Mouse (Mus musculus): ENCODE data around the gene Atg9a. TPM values are rescaled to one million over a fixed set of nuclear protein-coding genes. Genes with fewer than 3 reads are reported as not detected.

The Atg9a gene
- polyA plus RNA-seq, 1 experiment from 2014 or later = 28.3 TPM

GRCm38 (mm10) chr1:75185495-75185894, 6.5 kb downstream of the Atg9a start:
- 91% methylated on average over 11 of the region's 11 CpGs for WGBS

GRCm38 (mm10) chr1:75182160-75182559, 9.8 kb downstream of the Atg9a start:
- peaks cover 32% of the 10 kb centered on the region for H3K36me3 ChIP-seq (ENCODE audit: insufficient read depth, low read length)
- TF ChIP-seq CTCF (IDR thresholded peaks at IDR 0.05) (peak; percentile 32), EP300 (IDR thresholded peaks at IDR 0.05) (no peak)
- H3K9me3 ChIP-seq (ENCODE audit: low read length) = no peaks in the 10 kb centered on the region
- no peak overlapping the region for H3K4me2 ChIP-seq (replicated peaks; ENCODE audit: low read depth, low read length)
- H3K27me3 ChIP-seq (replicated peaks; ENCODE audit: insufficient read depth, low read length) = no peaks in the 10 kb centered on the region
- no peak overlapping the region for H3K9ac ChIP-seq (replicated peaks; ENCODE audit: low read depth)
- no peaks in the 10 kb centered on the region; the same call in none of the 2 replicates for H3K4me1 ChIP-seq (ENCODE audit: insufficient read depth, low read depth, low read length)
- H3K4me3 ChIP-seq (ENCODE audit: low read depth, low read length) = no peak overlapping the region
- ATAC-seq = no peak
- H3K27ac ChIP-seq (ENCODE audit: low read length) = no peak overlapping the region
- no peak for DNase-seq (ENCODE audit: low spot score)
- 79% methylated on average over 4 of the region's 4 CpGs for WGBS

More at GRCm38 (mm10) chr1:75185495-75185894, 6.5 kb downstream of the Atg9a start:
- ATAC-seq (no peak), DNase-seq (ENCODE audit: low spot score) (no peak)
- Histone ChIP-seq H3K4me3 (ENCODE audit: low read depth, low read length) (no peak overlapping the region), H3K27me3 (replicated peaks; ENCODE audit: insufficient read depth, low read length) (no peaks in the 10 kb centered on the region), H3K9ac (replicated peaks; ENCODE audit: low read depth) (no peak overlapping the region), H3K27ac (ENCODE audit: low read length) (no peak overlapping the region), H3K4me2 (replicated peaks; ENCODE audit: low read depth, low read length) (no peak overlapping the region), H3K4me1 (ENCODE audit: insufficient read depth, low read depth, low read length) (peaks cover 3% of the 10 kb centered on the region; the same call in 1 of the 2 replicates), H3K9me3 (ENCODE audit: low read length) (no peaks in the 10 kb centered on the region), H3K36me3 (ENCODE audit: insufficient read depth, low read length) (peaks cover 32% of the 10 kb centered on the region)
- TF ChIP-seq CTCF (IDR thresholded peaks at IDR 0.05) (no peak), EP300 (IDR thresholded peaks at IDR 0.05) (no peak)

DNA sequence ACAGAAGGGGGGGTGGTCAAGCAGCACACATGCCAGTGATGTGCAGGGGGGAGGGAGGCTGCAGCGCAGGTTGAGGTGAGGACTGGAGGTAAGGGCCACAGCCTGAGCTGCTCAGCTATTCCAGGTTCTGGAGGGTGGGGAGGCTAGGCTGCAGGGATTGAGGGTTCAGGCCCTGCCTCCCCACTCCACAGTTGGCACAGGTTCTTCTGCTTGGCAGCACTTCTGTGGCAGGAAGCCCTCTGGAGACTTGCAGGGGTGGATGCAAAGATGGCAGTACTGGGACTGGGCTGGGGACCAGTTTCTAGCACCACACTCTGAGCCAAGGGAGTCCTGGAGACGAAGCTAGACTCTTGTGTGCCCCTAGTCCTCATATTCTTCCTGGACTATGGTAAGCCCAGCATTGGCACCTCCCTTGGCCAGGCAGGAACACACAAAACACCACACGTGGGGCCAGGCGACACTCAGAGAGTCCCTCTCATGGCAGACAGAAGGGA, 10.6 kb downstream of the Atg9a start:
- no peak for ATAC-seq

GRCm38 (mm10) chr1:75180741-75181140, 11.3 kb downstream of the Atg9a start:
- no peaks in the 10 kb centered on the region; the same call in none of the 2 replicates for H3K4me1 ChIP-seq (ENCODE audit: insufficient read depth, low read depth, low read length)
- no peaks in the 10 kb centered on the region for H3K27me3 ChIP-seq (replicated peaks; ENCODE audit: insufficient read depth, low read length)
- H3K4me2 ChIP-seq (replicated peaks; ENCODE audit: low read depth, low read length) = peak overlapping the region; percentile 92
- DNase-seq (ENCODE audit: low spot score) (no peak), ATAC-seq (no peak)
- 23% methylated on average over 6 of the region's 7 CpGs for WGBS
- no peaks in the 10 kb centered on the region for H3K9me3 ChIP-seq (ENCODE audit: low read length)
- no peak overlapping the region for H3K9ac ChIP-seq (replicated peaks; ENCODE audit: low read depth)
- peaks cover 28% of the 10 kb centered on the region for H3K36me3 ChIP-seq (ENCODE audit: insufficient read depth, low read length)
- no peak overlapping the region for H3K4me3 ChIP-seq (ENCODE audit: low read depth, low read length)
- TF ChIP-seq EP300 (IDR thresholded peaks at IDR 0.05) (no peak), CTCF (IDR thresholded peaks at IDR 0.05) (no peak)
- H3K27ac ChIP-seq (ENCODE audit: low read length) = no peak overlapping the region

More for the DNA sequence above, 10.6 kb downstream of the Atg9a start:
- no peak for DNase-seq (ENCODE audit: low spot score)
- Histone ChIP-seq H3K27me3 (replicated peaks; ENCODE audit: insufficient read depth, low read length) (no peaks in the 10 kb centered on the region), H3K4me2 (replicated peaks; ENCODE audit: low read depth, low read length) (no peak overlapping the region), H3K36me3 (ENCODE audit: insufficient read depth, low read length) (peaks cover 32% of the 10 kb centered on the region), H3K9ac (replicated peaks; ENCODE audit: low read depth) (no peak overlapping the region), H3K4me1 (ENCODE audit: insufficient read depth, low read depth, low read length) (no peaks in the 10 kb centered on the region; the same call in none of the 2 replicates), H3K4me3 (ENCODE audit: low read depth, low read length) (no peak overlapping the region), H3K27ac (ENCODE audit: low read length) (no peak overlapping the region), H3K9me3 (ENCODE audit: low read length) (no peaks in the 10 kb centered on the region)
- 87% methylated on average over 4 of the region's 4 CpGs for WGBS
- no peak for TF ChIP-seq CTCF (IDR thresholded peaks at IDR 0.05)
- TF ChIP-seq EP300 (IDR thresholded peaks at IDR 0.05) = no peak

DNA sequence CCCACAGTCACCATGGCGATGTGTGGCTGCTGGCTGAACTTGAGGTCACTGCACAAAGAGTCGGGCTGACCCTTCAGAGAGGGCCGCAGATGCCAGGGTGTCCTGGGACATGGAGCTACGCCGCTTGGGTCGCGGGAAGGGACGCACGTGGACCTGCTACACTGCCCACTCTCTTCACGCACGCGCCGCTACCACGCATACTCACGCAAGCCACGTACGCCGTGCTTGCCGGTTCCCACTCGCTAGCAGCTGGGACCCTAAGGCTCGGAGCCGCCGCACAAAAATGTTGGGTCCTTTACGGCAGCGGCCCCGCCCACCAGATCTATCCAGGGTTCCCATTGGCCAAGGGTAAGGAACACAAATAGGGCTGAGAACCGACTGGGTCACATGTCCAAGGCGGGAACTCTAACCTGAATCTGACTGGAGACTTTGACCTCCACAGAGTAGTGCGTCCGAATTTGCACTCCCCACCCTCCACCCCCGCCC, 11.8 kb downstream of the Atg9a start, which contains the start of gene Abcb6:
Gene Abcb6 (minus strand): TSS at position 288 of the 486 bp plus-strand sequence.
- peak; percentile 95 for DNase-seq (ENCODE audit: low spot score)
- under 1% methylated on average over 31 of the region's 31 CpGs for WGBS
- Histone ChIP-seq H3K36me3 (ENCODE audit: insufficient read depth, low read length) (peaks cover 22% of the 10 kb centered on the region), H3K4me3 (ENCODE audit: low read depth, low read length) (peak within 1 kb of the TSS; percentile 52), H3K27ac (ENCODE audit: low read length) (no peak within 1 kb of the TSS), H3K9ac (replicated peaks; ENCODE audit: low read depth) (peak within 1 kb of the TSS; percentile 29; the same call in 1 of the 2 replicates), H3K9me3 (ENCODE audit: low read length) (no peaks in the 10 kb centered on the region), H3K27me3 (replicated peaks; ENCODE audit: insufficient read depth, low read length) (no peaks in the 10 kb centered on the region), H3K4me1 (ENCODE audit: insufficient read depth, low read depth, low read length) (no peaks in the 10 kb centered on the region; the same call in none of the 2 replicates), H3K4me2 (replicated peaks; ENCODE audit: low read depth, low read length) (peak within 1 kb of the TSS; percentile 92)
- ATAC-seq = peak; percentile 95
- TF ChIP-seq CTCF (IDR thresholded peaks at IDR 0.05) (no peak), EP300 (IDR thresholded peaks at IDR 0.05) (no peak)

DNA sequence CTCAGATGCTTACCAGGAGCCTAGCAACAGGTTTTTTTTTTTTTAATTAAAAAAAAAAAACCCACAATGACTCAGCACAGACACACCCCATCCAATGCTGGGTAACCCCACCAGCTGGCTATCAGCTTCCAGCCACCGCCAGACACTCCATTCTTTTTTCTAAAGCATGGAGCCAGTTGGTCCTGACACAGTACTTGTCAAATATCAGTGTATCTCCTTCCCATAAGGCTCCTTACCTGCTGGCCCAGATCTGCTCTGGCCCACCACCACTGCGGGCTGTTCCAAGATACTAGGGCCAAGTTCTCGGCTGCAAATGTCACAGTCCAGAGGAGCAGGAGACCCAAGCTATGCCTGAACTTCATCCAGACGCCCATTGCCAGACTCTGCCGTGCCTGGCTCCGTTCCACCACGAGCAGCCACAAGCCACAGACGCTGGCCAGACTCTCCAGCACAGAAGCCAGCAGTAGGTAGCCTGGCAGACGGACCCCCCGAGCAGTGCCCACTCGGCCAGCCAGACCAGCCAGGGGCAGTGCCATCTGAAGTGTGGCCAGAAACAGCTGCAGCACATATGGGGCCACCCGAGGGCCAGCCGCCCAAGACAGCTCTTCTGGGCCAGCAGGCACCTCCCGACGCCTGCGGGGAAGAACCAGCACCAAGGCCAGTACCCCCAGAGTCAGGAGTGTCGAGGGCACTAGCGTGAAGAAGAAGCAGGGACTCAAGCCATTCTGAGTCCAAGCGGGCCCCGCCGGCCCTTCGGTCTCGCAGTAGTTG, 12.5 kb downstream of the Atg9a start:
- DNase-seq (ENCODE audit: low spot score) (peak; percentile 30), ATAC-seq (peak; percentile 62)
- Histone ChIP-seq H3K36me3 (ENCODE audit: insufficient read depth, low read length) (peaks cover 17% of the 10 kb centered on the region), H3K27me3 (replicated peaks; ENCODE audit: insufficient read depth, low read length) (no peaks in the 10 kb centered on the region), H3K4me3 (ENCODE audit: low read depth, low read length) (peak overlapping the region; percentile 52), H3K4me2 (replicated peaks; ENCODE audit: low read depth, low read length) (peak overlapping the region; percentile 92), H3K4me1 (ENCODE audit: insufficient read depth, low read depth, low read length) (no peaks in the 10 kb centered on the region; the same call in none of the 2 replicates), H3K9ac (replicated peaks; ENCODE audit: low read depth) (peak overlapping the region; percentile 29; the same call in 1 of the 2 replicates), H3K27ac (ENCODE audit: low read length) (no peak overlapping the region), H3K9me3 (ENCODE audit: low read length) (no peaks in the 10 kb centered on the region)
- TF ChIP-seq EP300 (IDR thresholded peaks at IDR 0.05) = no peak
- no peak for TF ChIP-seq CTCF (IDR thresholded peaks at IDR 0.05)
- 9% methylated on average over 22 of the region's 23 CpGs for WGBS
